Mouse (Mus musculus): ENCODE measurements at regions not wholly inside any gene's neighbourhood (a gene's known extent, or its start where the extent isn't known, plus 50 kb on each side); places are given as distances from the start of the nearest gene placed in this dataset.

- TF ChIP-seq CTCF (IDR thresholded peaks at IDR 0.05; ENCODE audit: extremely low read depth, insufficient read length, insufficient replicate concordance, low read depth, low read length) (no peak), POLR2A (IDR thresholded peaks at IDR 0.05; ENCODE audit: low read depth, low read length) (no peak)
Observed at GRCm38 (mm10) chr8:34604581-34604980, 493.0 kb upstream of the Gm10131 start.
